Mouse (Mus musculus) heart, postnatal 4 days (tissue): ENCODE data around the gene Cecr2. TPM values are rescaled to one million over a fixed set of nuclear protein-coding genes. Genes with fewer than 3 reads are reported as not detected.
A peak's percentile ranks its signal among the peaks of the same experiment; 100 is the strongest.

Source experiments
- DNase-seq: peaks from one replicate; pipeline ENCODE4 v3.0.0; 2021
- total RNA-seq, 2 experiments: library from RNA; stranded (reverse); gene quantifications; 2 replicates each; pipeline ENCODE4 v1.2.3; 2021

The Cecr2 gene
- total RNA-seq, 2 experiments from 2014 or later, result 8.0 to 9.5 TPM

DNA sequence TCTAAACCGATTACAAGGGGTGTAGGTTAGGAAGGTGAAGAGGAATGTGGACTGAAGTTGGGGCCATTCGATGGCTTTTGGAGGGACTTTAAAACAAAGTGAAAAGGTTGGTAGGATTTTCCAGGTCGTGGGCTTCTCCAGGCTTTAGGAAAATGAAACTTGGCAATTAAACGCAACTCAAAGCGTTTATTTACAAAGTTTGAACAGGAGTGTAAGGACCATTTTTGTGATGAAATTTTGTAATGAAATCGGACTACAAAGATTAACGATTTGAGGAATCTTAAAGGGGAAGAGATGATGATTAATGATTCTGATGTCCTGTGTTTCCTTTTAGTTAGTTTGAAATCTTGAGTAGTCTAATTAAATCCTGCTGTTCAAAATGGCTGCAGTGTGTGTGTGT is 1.7 kb downstream of the Cecr2 start:
- DNase-seq, result no peak

DNA sequence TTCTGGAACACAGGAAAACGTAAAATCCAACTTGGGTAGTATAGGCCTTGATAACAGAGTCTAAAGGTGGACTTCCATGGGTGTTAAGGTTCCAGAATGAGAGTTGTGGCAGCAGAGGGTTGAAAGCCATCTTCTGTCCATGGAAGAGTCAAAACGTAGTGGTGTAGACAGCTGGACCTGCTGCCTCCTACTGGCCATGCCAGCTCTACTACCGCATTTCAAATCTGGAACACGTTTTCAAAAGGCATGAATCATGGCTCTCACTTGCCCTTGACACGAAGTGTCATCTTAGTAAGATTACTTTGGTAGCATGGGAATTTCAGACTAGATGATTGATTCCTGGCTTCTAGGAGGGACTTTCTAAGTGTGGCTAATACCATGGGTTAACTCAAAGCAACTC is 8.0 kb downstream of the Cecr2 start:
- DNase-seq, result peak; percentile 31

DNA sequence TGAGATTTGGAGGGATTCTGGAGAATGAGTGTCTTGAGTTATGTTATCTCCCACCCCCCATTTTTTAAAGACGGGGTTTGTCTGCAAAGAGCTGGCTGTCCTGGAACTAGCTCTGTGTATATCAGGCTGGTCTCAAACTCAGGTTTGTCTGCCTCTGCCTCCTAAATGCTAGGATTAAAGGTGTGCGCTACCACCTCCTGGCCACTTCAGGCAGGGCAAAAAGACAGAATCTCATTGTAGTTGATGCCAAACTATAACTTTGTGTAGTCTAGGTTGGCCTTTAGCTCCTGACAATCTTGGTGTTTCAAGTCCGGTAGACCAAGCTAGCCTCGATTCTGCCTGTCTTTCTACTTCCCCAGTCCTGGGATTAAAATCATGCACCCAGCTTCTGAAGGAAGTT is 8.7 kb downstream of the Cecr2 start:
- peak; percentile 12 for DNase-seq

DNA sequence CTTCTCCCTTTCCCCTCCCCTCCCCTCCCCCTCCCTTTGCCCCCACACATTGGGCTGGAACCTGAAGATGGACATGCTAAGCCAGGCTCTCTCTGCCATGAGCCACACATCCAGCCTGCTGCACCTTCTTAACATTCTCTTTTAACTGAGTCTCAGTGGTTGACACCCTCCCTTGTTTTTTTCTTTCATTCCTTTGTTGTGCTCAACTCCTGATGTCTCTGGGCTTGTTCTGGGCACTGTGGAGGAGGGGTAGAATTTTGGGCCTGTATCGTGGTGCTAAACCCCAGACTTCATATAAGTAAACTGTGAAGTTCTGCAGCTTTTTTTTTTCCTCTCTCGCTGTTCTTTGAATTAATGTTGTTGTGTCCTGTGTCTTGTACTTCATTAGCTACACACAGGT is 9.8 kb downstream of the Cecr2 start:
- no peak for DNase-seq

DNA sequence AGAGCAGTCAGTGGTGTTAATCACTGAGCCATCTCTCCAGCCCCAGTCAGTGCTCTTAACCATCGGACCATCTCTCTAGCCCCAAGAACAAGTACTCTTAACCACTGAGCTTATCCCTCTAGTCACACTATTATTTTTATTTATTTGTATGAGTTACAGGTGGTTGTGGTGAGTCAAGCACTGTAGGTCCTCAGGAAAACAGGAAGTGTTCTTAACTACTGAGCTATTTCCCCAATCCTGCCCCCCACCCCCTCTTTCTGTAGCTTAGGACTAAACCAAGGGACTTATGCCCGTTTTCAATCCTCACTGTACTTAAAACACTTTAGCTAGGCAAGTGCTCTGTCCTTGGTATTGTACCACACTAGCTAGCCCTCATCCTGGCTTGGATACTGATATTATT is 17.2 kb downstream of the Cecr2 start:
- DNase-seq, result no peak

DNA sequence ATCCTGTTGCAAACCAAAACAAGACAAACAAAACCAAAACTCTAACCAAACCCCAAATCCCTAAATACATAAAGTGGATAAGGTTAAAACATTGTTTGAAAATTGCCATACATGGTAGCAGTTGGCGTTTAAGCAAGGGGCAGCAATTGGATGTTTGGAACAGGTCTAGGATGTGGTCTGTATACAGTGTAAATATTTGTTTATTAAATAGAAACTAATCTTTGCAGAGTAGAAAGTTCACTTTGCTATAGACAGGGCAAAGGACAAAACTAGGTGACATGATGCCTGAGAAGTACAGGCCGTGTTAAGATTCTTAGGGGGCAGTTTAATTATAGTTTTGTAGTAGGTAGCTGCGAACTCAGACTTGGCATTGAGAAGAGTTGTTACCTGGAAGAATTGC is 18.6 kb downstream of the Cecr2 start:
- DNase-seq, result no peak

DNA sequence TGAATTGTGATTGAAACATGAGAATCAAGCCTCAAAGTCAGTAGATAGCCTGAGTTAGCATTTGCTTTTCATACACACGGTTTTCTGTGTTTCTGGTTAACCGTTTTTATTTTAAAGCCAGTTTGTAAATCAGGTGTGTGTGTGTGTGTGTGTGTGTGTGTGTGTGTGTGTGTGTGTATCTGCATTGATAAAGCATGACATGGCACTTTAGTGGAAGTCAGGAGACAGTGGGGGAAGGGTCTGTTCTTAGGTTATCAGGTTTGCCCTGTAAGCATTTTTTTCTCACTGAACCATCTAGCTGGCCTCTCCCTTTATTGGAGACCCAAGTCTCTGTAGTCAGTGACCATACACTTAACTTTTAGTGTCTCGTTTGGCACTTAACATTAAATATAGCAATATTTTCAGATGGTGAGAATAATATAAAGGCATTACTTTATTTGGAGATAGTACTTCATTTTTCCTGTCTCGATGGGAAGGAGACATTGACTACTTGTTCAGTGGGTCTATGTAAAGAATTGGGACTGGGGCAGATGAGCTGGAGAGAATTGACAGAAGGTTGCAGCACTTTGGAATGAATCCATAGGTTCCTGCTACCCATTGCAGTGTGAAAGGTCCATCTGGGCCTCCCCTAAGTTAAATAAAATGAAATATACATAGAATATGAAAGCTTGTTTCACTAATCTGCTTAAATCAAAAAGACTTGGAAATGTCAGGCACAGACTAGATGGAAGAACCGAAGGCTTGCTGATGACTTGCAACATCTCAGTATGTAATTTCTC is 20.9 kb downstream of the Cecr2 start:
- DNase-seq, result no peak

DNA sequence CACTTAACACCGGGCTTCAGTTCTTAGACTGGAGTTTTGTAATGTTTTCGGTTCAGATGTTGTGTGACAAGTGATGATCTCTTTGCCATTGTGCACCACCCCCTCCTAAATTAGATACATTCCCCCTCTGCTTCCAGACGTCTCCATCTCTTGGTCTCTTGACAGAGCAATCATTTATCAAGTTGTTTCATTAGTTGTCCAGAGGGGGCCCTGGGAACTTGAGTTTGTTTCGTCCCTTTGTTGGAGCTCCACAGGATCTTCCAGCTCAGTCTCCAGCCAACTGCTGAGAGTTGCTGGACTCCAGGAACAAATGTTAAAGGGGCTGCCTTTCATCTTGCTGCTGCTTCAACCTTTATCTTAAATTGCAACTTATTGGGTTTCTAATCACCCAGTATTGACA is 34.1 kb downstream of the Cecr2 start:
- DNase-seq, result no peak

DNA sequence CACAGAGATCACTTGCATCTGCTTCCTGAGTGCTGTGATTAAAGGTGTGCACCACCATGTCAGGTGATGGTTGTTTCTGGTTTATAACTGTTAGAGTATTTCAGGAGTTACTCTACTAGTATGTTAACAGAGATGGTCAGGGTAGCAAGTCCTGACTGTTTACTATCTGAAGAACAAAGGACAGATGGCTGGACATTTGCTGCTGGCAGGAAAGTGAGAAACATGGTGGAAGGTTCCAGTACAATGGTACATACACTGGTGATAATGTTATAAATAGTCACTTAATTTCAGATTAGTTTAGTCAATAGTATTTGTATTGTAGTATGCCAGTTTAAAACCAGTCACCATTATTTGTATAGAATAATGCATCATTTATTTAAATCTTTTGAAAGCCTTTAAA is 38.2 kb downstream of the Cecr2 start:
- no peak for DNase-seq

DNA sequence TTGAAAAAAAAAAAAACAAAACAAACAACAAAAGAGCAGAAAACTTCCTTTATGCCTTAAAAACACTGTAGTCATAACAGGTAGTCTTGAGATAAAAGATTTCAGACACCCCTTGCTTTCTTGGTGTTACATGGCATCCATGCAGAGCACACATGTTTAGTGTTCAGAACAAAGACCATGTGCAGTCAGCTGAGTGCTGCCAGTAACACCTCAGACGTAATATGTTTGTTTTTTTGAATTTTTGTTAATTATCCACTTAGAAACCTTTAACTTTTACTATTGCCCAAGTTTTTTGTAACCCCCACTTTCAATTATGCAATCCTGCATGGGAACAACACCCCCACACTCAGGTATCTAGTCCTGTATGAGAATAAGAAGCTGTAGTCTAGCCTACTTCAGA is 42.6 kb downstream of the Cecr2 start:
- no peak for DNase-seq

DNA sequence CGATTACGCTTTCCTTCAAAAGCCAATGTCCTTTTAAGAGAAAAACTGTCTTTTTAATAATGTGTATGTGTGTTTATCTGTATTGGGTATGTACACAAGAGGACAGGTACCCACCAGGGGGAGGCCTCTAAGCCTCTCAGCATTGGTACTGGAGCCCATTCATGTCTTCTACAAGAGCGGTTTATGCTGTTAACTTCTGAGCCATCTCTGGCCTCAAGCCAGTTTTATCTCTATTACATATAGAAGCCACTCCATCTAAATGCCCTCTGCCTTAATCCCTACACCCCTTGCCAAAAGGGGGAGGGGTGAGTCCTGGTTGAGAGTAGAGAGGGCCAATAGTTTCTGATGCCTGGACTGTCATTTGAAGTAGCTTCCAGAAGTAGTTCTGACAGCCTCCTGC is 48.6 kb downstream of the Cecr2 start:
- DNase-seq, result no peak

DNA sequence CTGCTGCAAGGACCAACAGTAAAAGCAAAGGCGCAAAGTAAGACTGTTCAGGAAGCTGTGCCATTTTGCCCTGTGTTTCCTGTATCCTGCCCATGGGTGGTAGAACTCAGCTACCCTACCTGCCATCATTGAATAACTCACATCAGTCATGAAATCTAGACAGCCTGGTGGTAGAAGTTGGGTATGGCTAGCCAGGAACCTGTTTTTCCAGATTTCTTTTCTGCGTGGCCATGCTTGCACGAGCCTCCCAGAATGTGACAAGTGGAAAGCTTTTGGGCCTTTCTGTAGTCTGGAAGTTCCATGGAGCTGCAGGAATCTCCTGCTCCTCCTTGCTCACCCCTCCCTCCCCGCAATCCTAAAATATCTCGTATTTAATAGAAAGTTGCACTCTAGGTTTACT is 49.1 kb downstream of the Cecr2 start:
- DNase-seq, result no peak

DNA sequence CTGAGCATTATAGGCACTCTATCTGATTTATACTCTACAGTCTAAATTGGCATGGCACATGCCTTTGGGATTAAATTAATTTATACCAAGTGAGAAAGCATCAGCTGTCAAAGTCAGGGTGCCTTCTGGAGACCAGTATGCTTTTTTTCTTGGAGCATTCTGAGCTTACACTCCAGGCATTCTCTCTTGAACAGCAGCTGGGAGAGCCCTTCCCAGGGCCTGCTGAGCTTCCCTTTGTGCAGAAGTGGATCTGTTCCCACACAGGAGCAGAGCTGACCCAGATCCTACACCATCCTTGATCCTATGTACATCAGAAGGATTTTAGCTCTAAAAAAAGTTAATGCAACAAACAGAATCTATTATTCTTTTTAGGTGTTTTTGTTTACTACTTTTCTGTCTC is 49.7 kb downstream of the Cecr2 start:
- DNase-seq, result no peak

DNA sequence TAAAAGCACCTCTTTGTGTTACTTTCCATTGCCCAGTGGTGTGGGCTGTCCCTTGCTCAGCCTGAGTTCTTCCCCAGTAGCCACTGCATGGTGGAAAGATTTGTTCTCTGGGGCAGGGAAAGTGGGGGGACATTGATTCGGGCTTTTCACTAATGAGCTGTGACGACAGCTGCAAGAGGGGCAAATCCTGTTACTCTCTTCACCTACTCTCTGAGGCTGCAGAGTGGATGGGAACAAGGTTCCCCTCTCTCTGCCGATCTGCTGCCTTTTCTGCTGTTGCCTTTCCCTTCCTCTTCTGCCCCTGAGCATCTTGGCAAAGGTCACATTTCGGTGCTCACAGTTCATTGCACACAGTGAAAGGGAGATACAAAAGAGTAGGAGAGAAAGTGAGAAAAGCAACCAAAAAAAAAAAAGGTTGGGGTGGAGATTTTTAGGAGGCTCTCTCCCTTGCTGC is 50.4 kb downstream of the Cecr2 start:
- DNase-seq, result no peak

DNA sequence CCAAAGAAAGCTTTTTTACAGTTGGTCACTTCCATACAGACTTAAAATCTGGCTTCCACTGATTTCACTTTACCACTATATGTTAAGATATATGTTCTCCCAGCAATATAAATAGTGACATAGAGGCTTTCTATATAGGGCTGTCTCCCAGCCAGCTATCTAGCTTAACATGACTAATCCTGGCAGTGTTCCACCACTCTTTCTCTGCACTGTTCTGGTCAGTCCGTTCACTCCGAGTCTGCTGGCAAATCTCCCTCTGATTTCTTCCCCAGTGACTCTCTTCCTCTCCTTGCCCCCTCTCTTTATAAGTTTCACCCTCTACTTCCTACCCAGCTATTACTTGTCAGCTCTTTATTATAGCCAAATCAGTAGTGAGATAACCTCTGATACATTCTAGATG is 59.8 kb downstream of the Cecr2 start:
- DNase-seq, result peak; percentile 12

DNA sequence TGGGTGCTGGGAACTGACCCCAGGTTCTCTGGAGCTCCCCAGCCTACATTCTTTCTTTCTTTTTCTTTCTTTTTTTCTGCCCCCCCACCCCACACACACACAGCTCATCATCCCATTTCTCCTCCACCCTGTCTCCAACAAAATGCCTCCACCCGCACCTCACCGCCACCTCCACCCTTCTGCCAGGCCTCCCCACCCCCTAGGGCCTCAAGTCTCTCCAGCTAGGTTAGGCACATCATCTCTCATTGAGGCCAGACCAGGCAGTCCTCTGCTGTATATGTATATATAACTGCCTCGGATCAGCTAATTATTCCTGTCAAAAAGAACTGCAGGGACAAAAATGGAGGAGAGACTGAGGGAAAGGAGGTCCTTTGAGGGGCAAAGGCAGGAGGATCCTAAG is 69.8 kb downstream of the Cecr2 start:
- no peak for DNase-seq

DNA sequence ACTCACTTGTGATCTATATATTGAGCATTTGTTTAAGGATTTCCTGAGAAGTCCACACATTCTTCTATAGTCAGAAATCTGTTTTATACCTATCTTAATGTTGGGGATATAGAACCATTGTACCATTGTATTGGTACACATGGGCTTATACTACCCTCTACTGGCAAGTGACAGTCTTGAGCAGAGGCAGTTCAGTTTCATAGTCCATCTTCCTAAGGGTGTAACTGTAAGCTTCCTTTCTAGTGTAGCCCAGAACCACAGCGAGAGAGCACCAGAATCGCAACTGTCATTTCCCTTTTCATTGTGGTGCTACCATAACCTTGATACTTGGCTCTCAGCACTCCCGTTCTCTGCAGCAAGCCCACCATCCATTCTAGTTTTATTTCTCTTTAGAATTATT is 70.4 kb downstream of the Cecr2 start:
- peak; percentile 39 for DNase-seq

DNA sequence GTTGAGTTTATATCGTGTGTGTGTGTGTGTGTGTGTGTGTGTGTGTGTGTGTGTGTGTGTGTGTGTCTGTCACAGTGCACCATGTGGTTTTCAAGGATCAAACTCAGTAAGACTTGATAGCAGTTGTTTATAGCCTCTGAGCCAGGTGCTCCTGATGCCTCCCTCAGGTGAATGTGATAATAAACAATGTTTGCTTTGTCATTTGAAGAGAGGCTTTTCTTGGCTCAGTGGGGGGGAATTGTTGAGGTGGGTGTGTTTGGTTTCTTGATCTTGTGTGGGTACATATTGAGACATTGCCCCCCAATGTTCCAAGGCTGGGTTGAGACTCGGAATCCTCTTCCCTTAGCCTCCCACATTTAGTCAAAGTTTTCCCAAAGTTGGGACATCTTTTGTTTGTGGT is 77.0 kb downstream of the Cecr2 start:
- DNase-seq, result no peak

DNA sequence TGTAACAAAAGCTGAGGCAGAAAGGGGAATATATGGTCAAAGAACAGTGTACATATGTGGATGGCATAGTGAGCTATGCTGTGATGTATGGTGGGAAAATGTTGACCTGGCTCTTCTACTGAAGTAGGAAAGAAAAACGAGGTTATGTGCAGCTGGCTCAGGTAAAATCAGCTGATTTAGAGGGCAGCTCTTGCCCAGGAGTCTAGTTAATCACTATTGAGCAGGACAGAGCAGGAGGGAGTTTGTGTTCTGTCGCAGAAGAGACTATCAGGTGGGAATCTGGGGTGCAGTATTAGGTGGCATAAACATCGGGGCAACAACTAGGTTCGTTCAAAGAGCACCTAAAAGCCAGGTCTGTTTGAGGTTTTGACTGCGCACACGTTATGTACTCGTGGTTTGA is 78.1 kb downstream of the Cecr2 start:
- DNase-seq, result no peak

DNA sequence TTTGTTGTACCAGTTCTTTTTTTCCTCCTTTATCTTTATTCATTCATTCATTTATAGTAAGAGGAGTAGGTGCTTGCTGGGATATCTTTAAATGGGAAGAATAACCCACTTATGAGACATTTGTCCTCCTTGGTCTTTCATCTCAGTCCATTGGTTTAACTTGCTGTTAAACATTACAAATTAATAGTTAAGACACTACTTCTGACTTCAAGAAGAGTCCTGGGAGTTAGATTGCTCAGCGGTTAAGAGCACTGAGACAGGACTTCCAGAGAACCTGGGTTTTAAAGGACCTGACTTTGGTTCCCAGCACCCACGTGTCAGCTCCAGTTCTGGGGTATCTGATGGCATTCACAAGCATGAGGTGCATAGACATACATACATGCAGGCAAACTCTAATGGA is 80.2 kb downstream of the Cecr2 start:
- no peak for DNase-seq

DNA sequence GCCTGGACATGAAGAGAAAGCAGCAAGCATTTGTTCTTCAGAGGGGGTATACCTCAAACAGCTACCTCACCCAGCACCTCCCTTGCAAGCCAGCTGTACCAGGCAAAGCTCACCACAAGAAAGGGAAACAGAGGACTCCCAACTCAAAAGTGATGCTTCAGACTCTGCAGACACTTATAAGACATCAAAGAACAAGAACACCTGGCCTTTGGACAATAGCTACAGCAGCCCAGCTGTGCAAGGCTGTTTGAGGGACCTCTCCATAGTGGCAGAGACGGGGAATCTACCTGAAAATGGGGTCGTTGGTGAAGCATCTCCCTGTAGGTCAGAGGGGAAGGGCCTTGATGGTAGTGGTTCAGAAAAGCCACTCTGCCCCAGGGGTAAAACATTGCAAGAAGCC is 95.0 kb downstream of the Cecr2 start:
- DNase-seq, result no peak

DNA sequence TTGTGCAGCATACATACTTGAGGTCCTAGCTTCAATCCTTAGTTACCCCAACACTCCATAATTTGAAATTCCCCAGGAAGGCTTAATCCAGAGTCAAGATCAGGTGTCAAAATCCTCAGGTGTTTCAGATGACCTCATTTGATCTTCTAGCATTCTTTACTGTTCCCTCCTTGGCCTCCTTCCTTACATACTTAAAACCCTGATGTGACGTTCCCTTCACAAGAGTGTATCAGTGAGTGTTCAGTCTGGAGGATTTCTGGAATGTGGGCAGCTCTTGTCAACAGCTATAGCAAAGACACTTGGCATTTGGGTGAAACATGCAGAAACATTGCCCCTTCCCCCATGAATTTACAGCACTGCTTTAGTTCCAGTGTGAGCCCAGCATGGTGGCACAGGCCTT is 103.8 kb downstream of the Cecr2 start:
- DNase-seq, result no peak

DNA sequence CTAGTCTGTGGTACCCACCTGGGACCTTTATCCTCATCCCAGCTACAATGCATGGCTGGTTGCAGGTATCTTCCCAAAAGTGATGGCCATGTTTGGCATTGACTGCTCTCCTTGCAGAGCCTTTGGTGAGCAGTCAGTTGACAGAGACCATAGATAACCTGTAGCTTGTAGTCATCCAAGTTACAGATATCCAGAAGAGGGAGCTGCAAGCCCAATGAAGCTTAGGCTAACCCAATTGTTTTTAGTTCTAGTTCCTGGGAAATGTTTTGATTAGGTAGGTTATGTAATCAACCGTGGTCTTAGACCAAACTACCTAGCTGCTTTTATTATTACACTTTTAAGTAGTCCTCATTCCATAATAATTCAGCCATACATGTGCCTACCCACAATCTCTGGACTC is 105.2 kb downstream of the Cecr2 start:
- no peak for DNase-seq

DNA sequence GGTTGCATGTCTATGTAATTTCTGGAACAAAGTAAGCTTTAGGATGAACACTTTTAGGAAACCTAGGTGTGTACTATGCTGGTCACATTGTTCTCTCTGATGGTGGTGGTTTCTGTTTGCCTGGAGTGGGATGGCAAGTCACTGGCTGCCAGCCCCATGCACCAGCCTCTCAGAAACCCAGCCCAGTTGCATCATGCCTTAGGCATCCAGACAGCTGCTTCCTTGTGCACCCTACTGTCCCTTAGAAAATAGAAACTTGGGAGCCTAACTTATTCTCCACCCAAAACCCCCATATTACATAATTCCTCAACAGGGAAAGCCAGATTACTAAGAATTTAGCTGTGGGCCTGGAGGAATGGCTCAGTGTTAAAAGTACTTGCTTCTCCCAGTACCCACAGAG is 105.9 kb downstream of the Cecr2 start:
- no peak for DNase-seq

DNA sequence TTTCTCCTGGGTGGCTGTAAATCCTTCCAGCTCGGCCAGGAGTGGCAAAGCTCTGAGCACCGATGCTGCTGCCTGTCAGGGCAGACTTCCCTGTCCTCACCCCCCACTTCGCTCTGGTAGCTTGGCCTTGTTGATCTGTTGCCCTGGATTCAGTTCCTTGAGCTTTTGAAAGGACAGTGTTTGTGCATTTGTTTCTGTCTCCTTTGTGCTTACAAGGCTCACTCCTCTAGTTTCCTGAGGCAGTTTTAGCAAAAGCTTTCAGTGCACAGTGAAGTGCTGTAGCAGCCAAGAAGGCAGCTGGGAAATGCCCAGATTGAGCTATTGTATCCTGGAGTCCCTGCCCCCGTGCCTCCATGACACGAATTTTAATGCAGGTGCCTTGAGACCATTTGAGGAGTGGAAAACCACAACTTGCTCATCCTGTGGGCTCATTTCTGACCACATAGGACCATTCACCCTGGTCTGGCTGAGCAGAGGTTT is 107.0 kb downstream of the Cecr2 start, which contains the start of gene Slc25a18:
Gene Slc25a18, plus strand, starts transcription at position 430 of the 480 bp plus-strand sequence.
- no peak for DNase-seq
